Mouse (Mus musculus) kidney, adult 8-10 months (tissue): ENCODE measurements around the gene Cnnm4.
"Not testable (repeated sequence)": the region's sequence is repeated elsewhere in the genome, so short reads cannot be mapped to it uniquely, and the experiment has no call there.

Source experiments
- DNase-seq, 2 experiments: peaks; one replicate each; pipeline ENCODE4 v3.0.0; 2022

Gene Cnnm4

DNA sequence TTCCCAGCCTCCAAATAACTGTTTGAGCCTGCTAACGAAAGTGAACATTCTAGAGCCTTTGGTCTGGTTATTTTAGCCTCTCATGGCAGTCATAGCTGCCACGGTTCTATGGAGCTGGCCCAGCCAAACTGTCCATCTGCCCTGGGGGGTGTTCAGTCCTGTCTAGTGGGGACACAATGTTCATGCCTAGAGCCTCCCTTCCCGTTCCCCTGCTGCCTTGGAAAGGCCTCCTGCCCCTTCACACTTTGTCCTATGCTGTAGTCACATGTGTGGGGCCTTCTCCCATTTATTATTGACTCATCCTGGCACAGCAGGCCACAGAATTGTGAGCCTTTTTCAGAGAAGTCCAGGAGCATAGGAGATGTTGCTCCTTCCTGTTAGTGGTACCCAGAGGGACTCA is 46.8 kb downstream of the Cnnm4 start:
- DNase-seq = no peak

GRCm38 (mm10) chr1:36519626-36520025 is 48.2 kb downstream of the Cnnm4 start:
- DNase-seq = no peak

DNA sequence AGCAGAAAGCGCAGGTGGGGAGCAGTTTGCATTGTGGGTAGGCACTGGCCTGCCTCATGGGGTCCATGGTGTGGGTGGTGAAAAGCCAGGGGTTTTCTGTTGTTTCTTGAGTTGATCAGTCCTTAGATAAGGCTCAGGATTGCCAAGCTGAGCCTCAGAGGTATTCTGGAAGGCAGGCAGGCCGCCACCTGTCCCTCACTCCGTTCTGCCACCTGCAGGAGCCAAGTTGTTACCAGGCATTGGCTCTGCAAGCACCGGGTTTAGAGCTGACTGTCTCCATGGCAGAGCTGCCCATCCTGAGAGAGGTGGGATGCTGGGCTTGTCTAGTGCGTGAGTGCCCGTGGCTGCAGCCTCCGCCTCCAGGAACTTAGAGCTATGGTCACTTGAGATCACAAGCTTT is 50.8 kb downstream of the Cnnm4 start:
- DNase-seq = no peak

- DNase-seq = no peak
Observed at GRCm38 (mm10) chr1:36523332-36524013, 52.1 kb downstream of the Cnnm4 start.

GRCm38 (mm10) chr1:36524058-36524457 is 52.6 kb downstream of the Cnnm4 start:
- DNase-seq = no peak

- DNase-seq = no peak
Observed at GRCm38 (mm10) chr1:36525774-36526173, 54.4 kb downstream of the Cnnm4 start.

GRCm38 (mm10) chr1:36526903-36527302 is 55.5 kb downstream of the Cnnm4 start:
- no peak for DNase-seq

DNA sequence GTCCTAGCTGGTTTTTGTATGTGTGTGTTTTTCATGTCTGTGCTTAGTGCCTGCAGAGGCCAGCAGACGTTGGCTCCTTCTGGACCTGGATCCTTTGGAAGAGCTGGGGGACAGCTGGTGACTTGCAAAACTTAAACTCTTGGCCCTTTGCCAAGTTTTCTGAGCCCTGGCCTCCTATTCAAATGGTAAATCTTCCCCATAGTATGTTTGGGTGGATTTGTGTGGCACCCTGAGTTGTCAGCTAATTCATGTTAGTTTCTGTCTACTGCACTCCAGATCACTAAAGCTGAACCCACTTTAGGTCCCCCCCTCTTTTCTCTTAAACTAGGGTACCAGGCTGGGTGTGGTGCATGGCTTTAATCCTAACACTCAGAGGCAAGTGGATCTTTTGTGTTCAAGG is 56.9 kb downstream of the Cnnm4 start:
- DNase-seq = no peak

DNA sequence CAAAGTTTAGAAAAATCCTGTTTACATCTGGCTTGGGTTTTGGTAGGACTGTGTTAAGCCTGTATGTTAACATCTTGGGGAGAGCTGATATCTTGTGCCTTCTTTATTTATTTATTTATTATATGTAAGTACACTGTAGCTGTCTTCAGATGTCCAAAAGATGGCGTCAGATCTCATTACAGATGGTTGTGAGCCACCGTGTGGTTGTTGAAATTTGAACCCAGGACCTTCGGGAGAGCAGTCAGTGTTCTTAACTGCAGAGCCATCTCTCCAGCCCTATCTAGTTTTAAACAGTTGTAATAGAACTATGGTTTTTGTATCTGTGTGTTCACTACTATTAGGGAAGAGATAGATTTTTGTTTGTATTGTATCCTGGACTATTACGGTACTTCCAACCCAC is 57.9 kb downstream of the Cnnm4 start:
- no peak for DNase-seq

GRCm38 (mm10) chr1:36529875-36530274 is 58.5 kb downstream of the Cnnm4 start:
- DNase-seq = no peak

- DNase-seq = no peak
Observed at GRCm38 (mm10) chr1:36530485-36530884, 59.1 kb downstream of the Cnnm4 start.

DNA sequence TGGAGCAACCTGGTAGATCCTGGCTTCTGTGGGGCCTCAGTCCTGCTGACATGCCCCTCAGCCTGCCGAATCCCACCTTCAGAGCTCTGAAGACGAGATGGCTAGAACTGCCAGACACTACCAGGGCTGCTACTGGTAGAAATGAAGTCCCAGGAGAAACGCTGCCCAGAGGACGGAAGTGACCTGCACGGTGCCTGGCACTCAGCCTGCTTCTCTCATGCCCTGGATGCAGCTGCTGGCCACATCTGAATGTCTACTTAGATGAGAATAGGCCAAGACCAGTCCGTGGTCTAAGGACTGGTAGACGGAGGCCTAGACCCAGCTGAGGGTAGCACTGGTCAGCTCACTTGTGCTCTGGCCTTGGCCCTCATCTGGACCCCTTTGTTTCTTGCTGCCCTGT is 59.5 kb downstream of the Cnnm4 start:
- DNase-seq = no peak

DNA sequence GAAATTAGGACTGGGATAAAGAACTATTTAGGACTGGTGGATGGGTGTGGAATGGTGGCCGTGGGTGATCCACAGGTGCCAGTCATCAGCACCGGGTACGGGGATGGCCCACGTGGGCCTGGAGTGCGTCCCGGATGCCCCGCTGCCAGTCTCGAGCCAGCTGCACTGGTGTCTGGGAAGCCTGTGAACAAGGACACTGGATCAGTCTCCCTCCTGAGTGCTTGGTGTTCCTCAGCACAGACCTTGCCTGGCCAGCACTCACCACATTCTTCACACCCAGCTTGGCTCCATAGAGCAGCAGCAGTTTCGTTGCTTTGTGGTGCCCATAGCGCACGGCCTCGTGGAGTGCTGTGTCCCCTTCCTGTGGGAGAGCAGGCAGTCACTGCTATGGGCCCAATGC is 60.0 kb downstream of the Cnnm4 start:
- DNase-seq = no peak

DNA sequence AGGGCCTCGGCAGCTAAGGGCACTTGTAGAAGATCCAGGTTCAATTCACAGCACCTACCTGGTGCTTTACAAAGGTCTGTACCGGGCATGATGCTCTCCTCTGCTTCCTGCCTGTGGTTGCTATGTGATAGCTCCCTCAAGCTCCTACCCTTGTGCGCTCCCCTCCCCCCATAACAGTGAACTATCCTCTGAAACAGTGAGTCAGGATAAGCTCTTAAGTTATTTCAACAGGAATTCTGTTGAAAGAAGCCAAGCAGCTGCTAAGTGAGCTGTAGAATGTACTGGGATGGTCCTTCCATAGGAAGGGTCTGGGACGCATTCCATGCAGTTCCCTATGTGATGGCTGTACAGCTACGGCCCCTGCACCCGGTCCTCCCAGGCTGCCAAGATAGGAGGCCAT is 62.1 kb downstream of the Cnnm4 start:
- DNase-seq = no peak

GRCm38 (mm10) chr1:36534595-36535058 is 63.2 kb downstream of the Cnnm4 start:
- no peak for DNase-seq

GRCm38 (mm10) chr1:36535477-36536396 is 64.3 kb downstream of the Cnnm4 start:
- DNase-seq = no peak

GRCm38 (mm10) chr1:36536397-36536728 is 64.9 kb downstream of the Cnnm4 start:
- DNase-seq = no peak

GRCm38 (mm10) chr1:36536783-36537182 is 65.4 kb downstream of the Cnnm4 start, which contains the start of gene Ankrd23:
Gene Ankrd23 (minus strand): TSS chr1:36536883.
- not testable (repeated sequence) for DNase-seq

DNA sequence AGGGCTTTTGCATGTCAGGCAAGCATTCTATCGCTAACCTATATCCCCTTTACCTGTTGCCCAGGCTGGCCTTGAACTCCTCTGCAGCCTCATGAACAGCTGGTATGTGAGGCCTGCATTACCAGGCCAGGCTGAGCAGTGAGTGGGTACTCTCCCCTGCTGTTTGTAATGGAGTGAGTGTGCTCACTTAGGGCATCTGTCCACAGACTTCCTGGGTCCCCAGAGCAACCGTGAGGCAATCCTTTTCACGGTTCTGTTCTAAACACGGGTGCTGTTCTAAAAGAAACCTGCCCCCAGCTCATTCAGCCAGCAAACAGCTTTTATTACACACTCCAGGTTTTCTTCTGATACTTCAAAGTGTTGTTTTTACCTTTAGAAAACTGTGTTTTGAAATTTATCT is 67.3 kb downstream of the Cnnm4 start:
- no peak for DNase-seq

DNA sequence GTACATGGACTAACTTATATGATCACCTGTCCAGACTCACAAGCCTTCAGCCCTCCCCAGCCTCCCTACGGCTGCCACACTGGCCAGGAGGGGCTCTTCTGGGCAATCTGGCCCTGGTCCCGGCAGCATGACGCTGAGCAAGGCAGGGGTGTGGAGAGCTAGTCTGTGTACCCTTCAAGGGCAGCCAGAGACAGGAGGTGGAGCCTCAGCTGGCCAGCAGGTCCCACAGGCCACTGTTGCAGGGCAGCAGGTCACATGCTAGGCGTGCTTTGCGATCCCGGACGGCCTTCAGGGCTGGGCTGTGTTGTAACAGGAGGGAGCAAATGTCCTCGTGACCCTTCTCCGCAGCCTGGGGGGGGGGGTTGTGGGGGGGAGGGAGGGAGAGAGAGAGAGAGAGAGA is 67.8 kb downstream of the Cnnm4 start, which contains the start of gene Gm42417:
Gm42417 (minus strand) TSS at position 244 of the 400 bp plus-strand sequence.
- DNase-seq = peak; percentile 88 to 97

DNA sequence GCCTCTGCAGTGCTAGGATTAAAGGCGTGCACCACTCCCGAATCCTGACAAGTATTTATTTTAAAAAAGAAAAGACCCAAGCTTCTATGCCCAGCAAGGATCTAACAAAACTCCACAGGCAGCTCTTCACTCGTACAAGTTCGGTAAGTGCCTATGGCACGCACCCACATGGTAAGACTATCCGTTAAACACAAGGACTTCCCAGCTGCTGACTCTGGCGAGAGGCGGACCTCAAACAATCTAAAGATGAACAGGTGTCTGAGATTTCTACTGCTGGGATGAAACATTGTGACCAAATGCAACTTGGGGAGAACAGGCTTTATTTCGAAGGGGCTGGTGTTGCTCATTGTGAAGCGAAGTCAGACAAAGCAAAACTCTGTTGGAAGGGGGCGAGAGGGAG is 68.7 kb downstream of the Cnnm4 start:
- no peak for DNase-seq

GRCm38 (mm10) chr1:36540807-36541206 is 69.4 kb downstream of the Cnnm4 start:
- DNase-seq = no peak

DNA sequence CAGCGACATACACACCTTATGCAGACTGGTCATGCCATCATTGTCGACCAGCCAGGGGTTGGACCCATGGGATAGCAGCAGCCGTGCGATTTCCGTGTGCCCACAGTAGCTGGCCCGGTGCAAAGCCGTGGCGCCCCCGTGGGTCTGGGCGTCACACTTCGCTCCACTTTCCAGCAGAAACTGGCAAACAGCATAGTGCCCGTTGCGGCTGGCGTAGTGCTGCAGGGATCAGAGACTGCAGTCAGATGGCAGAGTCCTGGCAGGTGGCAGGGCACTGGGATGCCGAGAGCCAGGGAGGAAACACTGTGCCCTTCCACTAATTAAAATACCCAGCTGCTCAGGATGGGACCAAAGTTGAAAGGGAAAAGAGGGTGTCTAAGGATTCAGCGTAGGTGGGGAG is 70.4 kb downstream of the Cnnm4 start:
- no peak for DNase-seq

GRCm38 (mm10) chr1:36542925-36543324 is 71.5 kb downstream of the Cnnm4 start:
- DNase-seq = no peak
